Mouse (Mus musculus) urinary bladder, postnatal 14 days (tissue): ENCODE measurements at regions not wholly inside any gene's neighbourhood (a gene's known extent, or its start where the extent isn't known, plus 50 kb on each side); places are given as distances from the start of the nearest gene placed in this dataset.
A peak's percentile ranks its signal among the peaks of the same experiment; 100 is the strongest.
"Not testable (repeated sequence)": the region's sequence is repeated elsewhere in the genome, so short reads cannot be mapped to it uniquely, and the experiment has no call there.

ENCODE experiments used
- DNase-seq: peaks from one replicate; pipeline ENCODE4 v3.0.0; 2021; ENCODE audit warnings: low spot score

DNA sequence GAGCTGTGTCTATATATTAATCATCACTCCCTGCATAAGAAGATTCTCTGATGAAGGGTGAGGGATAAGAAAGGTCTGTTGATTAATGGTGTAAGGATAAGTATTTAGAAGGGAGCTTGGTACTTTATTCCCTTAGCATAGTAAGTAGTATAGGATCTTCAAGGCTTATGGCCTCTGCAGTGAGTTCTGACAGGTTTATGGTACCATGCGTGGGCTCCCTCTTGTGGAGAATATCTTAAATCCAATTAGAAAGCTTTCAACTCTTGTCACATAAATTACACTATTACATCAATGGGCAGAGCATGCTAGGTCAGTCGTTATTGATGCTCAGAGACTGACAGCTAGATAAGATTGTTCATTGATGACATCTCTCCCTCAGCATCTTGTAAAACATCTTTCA, 112.7 kb upstream of the Grin3a start:
- DNase-seq, result no peak

DNA sequence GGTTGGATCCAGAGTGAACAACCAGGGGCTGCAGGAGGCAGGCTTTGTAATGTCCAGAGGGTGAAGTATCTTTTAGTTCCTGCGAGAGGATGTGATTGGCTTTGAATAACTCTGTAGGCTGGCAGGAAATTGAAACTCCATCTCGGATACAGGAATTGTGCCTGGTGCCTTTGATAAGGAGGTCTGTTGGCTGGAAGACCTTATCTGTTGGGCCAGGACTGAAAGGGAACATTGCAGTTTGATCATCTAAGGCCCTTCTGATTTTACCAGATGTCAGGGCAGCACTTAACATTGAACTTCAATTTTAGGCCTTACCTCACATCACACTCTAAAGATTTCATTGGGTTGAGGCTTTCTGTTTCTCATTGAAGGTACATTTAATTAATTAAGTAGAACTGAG, 111.3 kb upstream of the Grin3a start:
- no peak for DNase-seq

DNA sequence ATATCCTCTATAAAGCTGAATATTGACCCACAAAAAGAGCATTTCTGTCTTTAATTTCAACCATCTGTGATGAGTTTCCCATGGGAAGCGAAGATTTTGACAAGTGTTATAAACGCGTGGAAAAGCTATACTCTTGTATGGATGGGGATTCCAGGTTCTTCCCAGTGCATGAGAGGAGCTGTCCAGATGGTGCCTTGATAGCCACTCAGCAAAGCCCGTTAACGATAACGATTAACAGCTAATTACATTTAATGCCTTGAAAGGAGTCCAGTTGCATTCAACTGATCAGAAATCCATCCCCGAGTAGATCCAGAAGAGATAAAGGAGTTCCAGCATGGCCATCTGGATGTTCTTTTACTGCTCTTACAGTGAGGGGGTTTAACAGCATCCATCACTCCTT, 100.8 kb upstream of the Grin3a start:
- DNase-seq, result no peak

DNA sequence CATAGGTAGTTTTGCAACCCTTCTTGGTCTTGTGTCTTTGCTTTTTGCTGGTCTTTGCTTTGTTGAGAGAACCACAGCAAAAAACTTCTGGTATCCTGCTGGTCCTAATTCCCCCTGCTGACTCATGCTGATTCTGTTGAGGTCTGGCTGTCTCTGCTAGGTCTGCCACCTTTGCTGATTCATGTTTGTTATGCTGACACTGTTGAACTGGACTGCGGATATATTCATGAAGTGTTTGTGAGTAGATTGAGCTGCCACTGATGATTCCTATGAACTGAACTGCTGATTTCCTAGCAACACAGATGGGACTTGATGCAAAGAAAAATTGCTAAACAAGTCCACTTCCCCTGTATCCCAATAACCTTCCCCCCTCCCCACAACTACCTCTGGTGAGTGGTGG, 91.9 kb upstream of the Grin3a start:
- no peak for DNase-seq

DNA sequence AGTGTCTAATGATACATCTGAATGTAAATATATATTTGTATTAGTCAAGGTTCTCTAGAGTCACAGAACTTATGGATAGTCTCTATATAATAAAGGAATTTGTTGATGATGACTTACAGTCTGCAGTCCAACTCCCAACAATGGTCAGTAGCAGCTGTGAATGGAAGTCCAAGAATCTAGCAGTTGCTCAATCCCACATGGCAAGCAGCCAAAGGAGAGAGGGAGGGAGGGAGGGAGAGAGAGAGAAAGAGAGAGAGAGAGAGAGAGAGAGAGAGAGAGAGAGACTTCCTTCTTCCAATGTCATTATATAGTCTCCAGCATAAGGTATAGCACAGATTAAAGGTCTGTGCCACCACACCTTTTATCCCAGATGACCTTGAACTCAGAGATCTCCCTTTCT, 84.1 kb upstream of the Grin3a start:
- not testable (repeated sequence) for DNase-seq

DNA sequence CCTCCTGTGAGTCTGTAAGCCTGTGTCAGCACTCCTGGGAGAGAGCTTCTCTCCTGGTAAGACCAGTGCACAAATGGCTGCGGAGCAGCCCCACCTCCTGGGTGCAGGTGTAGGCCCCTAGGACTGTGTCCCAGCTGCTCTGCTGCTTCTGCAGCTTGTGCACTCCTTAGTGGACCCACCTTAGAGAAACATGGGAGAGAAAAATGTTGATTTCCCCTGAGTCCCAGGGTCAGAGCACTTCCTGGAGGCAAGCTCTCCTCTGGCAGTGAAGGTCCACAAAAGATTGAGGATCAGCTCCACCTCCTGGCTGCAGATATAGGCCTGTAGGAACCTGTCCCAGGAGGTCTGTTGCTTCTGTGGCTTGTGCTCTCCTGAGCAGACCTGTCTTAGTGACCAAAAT, 81.5 kb upstream of the Grin3a start:
- peak; percentile 9 for DNase-seq

DNA sequence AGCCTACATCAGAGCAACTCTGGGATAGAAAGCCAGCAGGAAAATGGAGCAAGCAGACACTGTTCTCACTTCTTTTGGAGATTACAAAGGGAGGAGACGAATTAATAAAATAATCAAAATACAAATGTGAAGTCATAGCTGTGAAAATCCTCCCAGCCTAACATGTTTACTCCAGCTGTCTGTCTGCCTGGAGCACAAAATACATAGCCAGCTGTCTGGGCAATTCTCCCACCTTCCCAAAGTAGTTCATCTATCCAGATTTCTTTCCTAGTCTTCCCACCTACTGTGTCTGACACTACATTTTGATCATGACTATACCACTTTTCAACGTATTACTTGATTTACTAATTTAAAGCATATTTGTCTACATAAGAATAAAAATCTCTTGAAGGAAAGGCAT, 68.7 kb upstream of the Grin3a start:
- DNase-seq, result no peak

DNA sequence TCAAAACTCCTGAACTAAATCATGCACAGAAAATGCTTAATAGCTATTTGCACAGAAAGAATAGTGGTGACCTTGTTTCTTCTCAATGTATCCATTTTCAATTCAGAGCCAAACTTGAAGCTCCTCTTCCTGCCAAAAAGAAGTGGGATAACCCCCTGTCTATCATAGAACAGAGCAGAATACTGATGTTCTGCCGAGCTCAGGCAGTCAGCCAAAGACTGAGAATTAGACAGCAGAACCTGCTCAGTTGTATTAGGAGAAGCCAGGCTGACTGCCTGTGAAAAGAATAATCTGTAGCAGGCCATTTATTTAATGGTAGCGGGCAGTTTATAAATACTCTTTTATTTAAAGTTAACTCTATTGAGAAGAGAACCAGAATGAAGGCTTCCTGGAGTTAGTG, 68.1 kb upstream of the Grin3a start:
- DNase-seq, result no peak
